ENCODE assay signal across 9 mouse cellular contexts in the genomic region with DNA sequence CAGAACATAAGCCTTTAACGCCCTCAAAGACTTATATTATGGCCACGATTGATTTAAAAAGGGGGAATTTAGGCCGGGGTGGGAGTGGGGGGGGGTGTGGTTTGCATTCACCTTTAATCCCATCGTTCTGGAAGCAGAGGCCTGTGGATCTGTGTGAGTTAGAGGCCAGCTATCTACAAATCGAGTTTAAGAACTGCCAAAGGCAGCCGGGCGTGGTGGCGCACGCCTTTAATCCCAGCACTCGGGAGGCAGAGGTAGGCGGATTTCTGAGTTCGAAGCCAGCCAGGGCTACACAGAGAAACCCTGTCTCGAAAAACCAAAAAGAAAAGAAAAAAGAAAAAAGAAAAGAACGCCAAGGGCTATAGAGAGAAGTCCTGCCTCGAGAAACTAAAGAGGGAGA. TPM values are rescaled to one million over a fixed set of nuclear protein-coding genes. Genes with fewer than 3 reads are reported as not detected.
DNase-seq lines count a peak whose midpoint lies in the region; ATAC-seq and TF ChIP-seq lines count a peak whose summit lies in the region.
"Not testable (repeated sequence)": the region's sequence is repeated elsewhere in the genome, so short reads cannot be mapped to it uniquely, and the experiment has no call there.
"Had no signal": no experiment of that assay in that cellular context is flagged by ENCODE, and none has a peak within 500 bp of the region (broad histone marks: within the 10 kb centered on the region; RNA-seq: fewer than 3 reads in every experiment).

No protein-coding gene starts in this region.

- peaks cover 3 to 14% of the 10 kb centered on the region in 2 experiments; a peak in 3 of 4 replicates for H3K4me1 ChIP-seq in ES-E14 (ENCODE audit: control insufficient read depth in 2 of 2, insufficient read depth in 2 of 2, low read length in 2 of 2, poor library complexity in 1 of 2)
- H3K4me1 ChIP-seq in embryonic facial prominence, embryonic 11.5 days (ENCODE audit: control insufficient read depth, insufficient read depth, low read length); hindbrain, embryonic 11.5 days (replicated peaks; ENCODE audit: control insufficient read depth, insufficient read depth, low read length): not testable (repeated sequence)
- peaks cover 37% of the 10 kb centered on the region for H3K4me1 ChIP-seq in forebrain, postnatal 0 days (ENCODE audit: insufficient read depth)
- peaks cover 27% of the 10 kb centered on the region for H3K4me1 ChIP-seq in kidney, embryonic 15.5 days
- H3K4me1 ChIP-seq in liver, embryonic 13.5 days (replicated peaks) = peaks cover 33% of the 10 kb centered on the region
- peaks cover 44% of the 10 kb centered on the region for H3K4me1 ChIP-seq in midbrain, embryonic 12.5 days

- 42% methylated on average over 15 of the region's 15 CpGs for WGBS in embryonic facial prominence, embryonic 11.5 days
- WGBS in forebrain, postnatal 0 days = 16% methylated on average over 15 of the region's 15 CpGs
- 44% methylated on average over 15 of the region's 15 CpGs for WGBS in hindbrain, embryonic 11.5 days
- WGBS in kidney, embryonic 15.5 days = 32% methylated on average over 15 of the region's 15 CpGs
- 41% methylated on average over 15 of the region's 15 CpGs for WGBS in liver, embryonic 13.5 days (ENCODE audit: insufficient replicate concordance)
- WGBS in midbrain, embryonic 12.5 days = 26% methylated on average over 15 of the region's 15 CpGs

- ATAC-seq in embryonic facial prominence, embryonic 11.5 days (replicated peaks; ENCODE audit: insufficient number of reproducible peaks, low FRiP score, low TSS enrichment, low read depth); forebrain, postnatal 0 days; hindbrain, embryonic 11.5 days (ENCODE audit: low FRiP score); kidney, embryonic 15.5 days (replicated peaks; ENCODE audit: low FRiP score); liver, embryonic 13.5 days (ENCODE audit: low read depth); midbrain, embryonic 12.5 days (ENCODE audit: low FRiP score, low read depth): not testable (repeated sequence)

- TF ChIP-seq CTCF in forebrain, postnatal 0 days (IDR thresholded peaks at IDR 0.05; ENCODE audit: low read depth) = not testable (repeated sequence)

- not testable (repeated sequence) for DNase-seq in ES-E14 (ENCODE audit: low read depth, low spot score); embryonic facial prominence, embryonic 11.5 days (ENCODE audit: low spot score); forebrain, postnatal 0 days; hindbrain, embryonic 11.5 days (ENCODE audit: low spot score); liver, embryonic 13.5 days
- DNase-seq in retina, postnatal 1 day = peak; percentile 19

- H3K4me2 ChIP-seq in embryonic facial prominence, embryonic 11.5 days (ENCODE audit: low read depth, low read length) = peak overlapping the region; percentile 38
- peak overlapping the region; percentile 65 for H3K4me2 ChIP-seq in forebrain, postnatal 0 days (ENCODE audit: low read depth)
- peak overlapping the region; percentile 50 for H3K4me2 ChIP-seq in hindbrain, embryonic 11.5 days (replicated peaks; ENCODE audit: low read depth, low read length)
- peak overlapping the region; percentile 63 for H3K4me2 ChIP-seq in kidney, embryonic 15.5 days
- H3K4me2 ChIP-seq in liver, embryonic 13.5 days = peak overlapping the region; percentile 84
- peak overlapping the region; percentile 65 for H3K4me2 ChIP-seq in midbrain, embryonic 12.5 days (replicated peaks)

- H3K36me3 ChIP-seq in ES-E14 (ENCODE audit: control insufficient read depth, insufficient read depth, low read length, poor library complexity, severe bottlenecking); embryonic facial prominence, embryonic 11.5 days (replicated peaks; ENCODE audit: control insufficient read depth, insufficient read depth, low read depth, low read length); forebrain, postnatal 0 days (ENCODE audit: insufficient read depth); hindbrain, embryonic 11.5 days (ENCODE audit: control insufficient read depth, insufficient read depth, low read length); kidney, embryonic 15.5 days; liver, embryonic 13.5 days; midbrain, embryonic 12.5 days: not testable (repeated sequence)

- H3K27ac ChIP-seq in ES-E14 (ENCODE audit: insufficient read depth, low read depth, low read length, poor library complexity, severe bottlenecking); embryonic facial prominence, embryonic 11.5 days (replicated peaks; ENCODE audit: low read depth, low read length); forebrain, postnatal 0 days (ENCODE audit: low read depth, low read length); hindbrain, embryonic 11.5 days (ENCODE audit: low read depth, low read length); kidney, embryonic 15.5 days; liver, embryonic 13.5 days: not testable (repeated sequence)
- H3K27ac ChIP-seq in midbrain, embryonic 12.5 days (replicated peaks) = 0 out of 2 replicates have a peak overlapping the region, but pooled peaks have one; percentile 10

- peak overlapping the region; percentile 85 to 92; a peak in 3 of 4 replicates for H3K4me3 ChIP-seq in ES-E14 (ENCODE audit: insufficient read depth in 1 of 2, low read depth in 1 of 2, low read length in 2 of 2, poor library complexity in 1 of 2, severe bottlenecking in 1 of 2)
- peak overlapping the region; percentile 98 for H3K4me3 ChIP-seq in embryonic facial prominence, embryonic 11.5 days (ENCODE audit: low read depth, low read length)
- peak overlapping the region; percentile 98 for H3K4me3 ChIP-seq in forebrain, postnatal 0 days (ENCODE audit: low read depth, low read length)
- H3K4me3 ChIP-seq in hindbrain, embryonic 11.5 days (ENCODE audit: low read depth, low read length) = peak overlapping the region; percentile 97
- H3K4me3 ChIP-seq in kidney, embryonic 15.5 days (replicated peaks) = peak overlapping the region; percentile 68
- H3K4me3 ChIP-seq in liver, embryonic 13.5 days (replicated peaks) = peak overlapping the region; percentile 67; the same call in 1 of the 2 replicates
- H3K4me3 ChIP-seq in midbrain, embryonic 12.5 days = peak overlapping the region; percentile 98

- not testable (repeated sequence) for H3K27me3 ChIP-seq in embryonic facial prominence, embryonic 11.5 days (ENCODE audit: control insufficient read depth, insufficient read depth, low read length); forebrain, postnatal 0 days (ENCODE audit: insufficient read depth, low read length); hindbrain, embryonic 11.5 days (ENCODE audit: control insufficient read depth, insufficient read depth, low read length); kidney, embryonic 15.5 days; liver, embryonic 13.5 days; midbrain, embryonic 12.5 days

- H3K9me3 ChIP-seq in ES-E14 (ENCODE audit: control insufficient read depth, insufficient read depth, low read depth, low read length); embryonic facial prominence, embryonic 11.5 days (replicated peaks; ENCODE audit: control insufficient read depth, low read length); forebrain, postnatal 0 days (ENCODE audit: low read length); hindbrain, embryonic 11.5 days (ENCODE audit: control insufficient read depth, low read length); kidney, embryonic 15.5 days (replicated peaks); liver, embryonic 13.5 days (replicated peaks); midbrain, embryonic 12.5 days: not testable (repeated sequence)

- in situ Hi-C loops in ES-E14 (cut with MboI; ENCODE audit: low sequenced_read_pairs in 2 of 2, unreplicated experiment in 2 of 2) = not testable (repeated sequence)

- peak overlapping the region; percentile 28; the same call in 1 of the 2 replicates for H3K9ac ChIP-seq in ES-E14 (ENCODE audit: insufficient read depth, low read depth, low read length, poor library complexity, severe bottlenecking)
- H3K9ac ChIP-seq in embryonic facial prominence, embryonic 11.5 days (replicated peaks; ENCODE audit: low read length) = not testable (repeated sequence)
- peak overlapping the region; percentile 100 for H3K9ac ChIP-seq in forebrain, postnatal 0 days
- peak overlapping the region; percentile 100 for H3K9ac ChIP-seq in hindbrain, embryonic 11.5 days (ENCODE audit: low read depth, low read length)
- H3K9ac ChIP-seq in kidney, embryonic 15.5 days = peak overlapping the region; percentile 93; the same call in 1 of the 2 replicates
- peak overlapping the region; percentile 22; the same call in 1 of the 2 replicates for H3K9ac ChIP-seq in liver, embryonic 13.5 days
- peak overlapping the region; percentile 99 for H3K9ac ChIP-seq in midbrain, embryonic 12.5 days (replicated peaks)

RNA-seq across cellular contexts. Expression of a gene that starts 1.4 kb away (rescaled TPM):
- 111 and 120 TPM in 2 replicates for total RNA-seq in ES-E14 (2012; rRNA removed)
- 222 and 229 TPM in 2 replicates for polyA plus RNA-seq in embryonic facial prominence, embryonic 11.5 days (2014; fragmentation: Nextera tagmentation; extraction: Ambion mirVana)
- total RNA-seq in forebrain, postnatal 0 days (2014; rRNA removed) = 545 and 656 TPM in 2 replicates
- 345 and 405 TPM in 2 replicates for polyA plus RNA-seq in forebrain, postnatal 0 days (2015; fragmentation: Nextera tagmentation; extraction: Ambion mirVana)
- polyA plus RNA-seq in hindbrain, embryonic 11.5 days (2014; fragmentation: Nextera tagmentation; extraction: Ambion mirVana) = 273 and 295 TPM in 2 replicates
- 128 and 133 TPM in 2 replicates for polyA plus RNA-seq in kidney, embryonic 15.5 days (2015; fragmentation: Nextera tagmentation; extraction: Ambion mirVana)
- polyA plus RNA-seq in liver, embryonic 13.5 days (2015; fragmentation: Nextera tagmentation; extraction: Ambion mirVana) = 14.7 and 15.9 TPM in 2 replicates
- polyA plus RNA-seq in midbrain, embryonic 12.5 days (2016; fragmentation: Nextera tagmentation; extraction: Ambion mirVana) = 338 and 345 TPM in 2 replicates

RNA-seq across cellular contexts. Expression of a gene that starts 33.9 kb away (rescaled TPM):
- total RNA-seq in ES-E14 (2012; rRNA removed) = 1.2 and 2.0 TPM in 2 replicates
- polyA plus RNA-seq in embryonic facial prominence, embryonic 11.5 days (2014; fragmentation: Nextera tagmentation; extraction: Ambion mirVana) = not detected in 2 replicates
- total RNA-seq in forebrain, postnatal 0 days (2014; rRNA removed) = 0.62 TPM in 1 of 2 replicates, not detected in the other
- 0.89 and 1.2 TPM in 2 replicates for polyA plus RNA-seq in forebrain, postnatal 0 days (2015; fragmentation: Nextera tagmentation; extraction: Ambion mirVana)
- not detected in 2 replicates for polyA plus RNA-seq in hindbrain, embryonic 11.5 days (2014; fragmentation: Nextera tagmentation; extraction: Ambion mirVana)
- 0.09 TPM in 1 of 2 replicates, not detected in the other for polyA plus RNA-seq in kidney, embryonic 15.5 days (2015; fragmentation: Nextera tagmentation; extraction: Ambion mirVana)
- polyA plus RNA-seq in liver, embryonic 13.5 days (2015; fragmentation: Nextera tagmentation; extraction: Ambion mirVana) = 0.06 TPM in 1 of 2 replicates, not detected in the other
- not detected in 2 replicates for polyA plus RNA-seq in midbrain, embryonic 12.5 days (2016; fragmentation: Nextera tagmentation; extraction: Ambion mirVana)
- polyA plus RNA-seq: erythroblast, embryonic 14.5 days had no signal

RNA-seq across cellular contexts. Expression of a gene that starts 46.9 kb away (rescaled TPM):
- total RNA-seq in ES-E14 (2012; rRNA removed) = 0.53 and 2.3 TPM in 2 replicates
- 0.81 and 1.5 TPM in 2 replicates for polyA plus RNA-seq in embryonic facial prominence, embryonic 11.5 days (2014; fragmentation: Nextera tagmentation; extraction: Ambion mirVana)
- total RNA-seq in forebrain, postnatal 0 days (2014; rRNA removed) = 1.1 and 4.2 TPM in 2 replicates
- polyA plus RNA-seq in forebrain, postnatal 0 days (2015; fragmentation: Nextera tagmentation; extraction: Ambion mirVana) = 0.83 and 1.4 TPM in 2 replicates
- 1.1 and 1.2 TPM in 2 replicates for polyA plus RNA-seq in hindbrain, embryonic 11.5 days (2014; fragmentation: Nextera tagmentation; extraction: Ambion mirVana)
- polyA plus RNA-seq in kidney, embryonic 15.5 days (2015; fragmentation: Nextera tagmentation; extraction: Ambion mirVana) = 1.4 and 1.6 TPM in 2 replicates
- polyA plus RNA-seq in liver, embryonic 13.5 days (2015; fragmentation: Nextera tagmentation; extraction: Ambion mirVana) = 2.9 and 3.3 TPM in 2 replicates
- polyA plus RNA-seq in midbrain, embryonic 12.5 days (2016; fragmentation: Nextera tagmentation; extraction: Ambion mirVana) = 0.68 and 1.6 TPM in 2 replicates
